Mouse (Mus musculus) embryonic fibroblast, embryonic 13.5 days (primary cell): ENCODE measurements at regions not wholly inside any gene's neighbourhood (a gene's known extent, or its start where the extent isn't known, plus 50 kb on each side); places are given as distances from the start of the nearest gene placed in this dataset.

ENCODE experiments used
- CTCF ChIP-seq: IDR thresholded peaks from 2 replicates; pipeline ENCODE4 v1.5.1; 2011; ENCODE audit warnings: mild to moderate bottlenecking, control low read depth, low read length, moderate library complexity, borderline replicate concordance; ENCODE audit not compliant: insufficient read depth
- POLR2A ChIP-seq: IDR thresholded peaks from 2 replicates; pipeline ENCODE4 v1.6.1; 2011; ENCODE audit warnings: low read depth, mild to moderate bottlenecking, control low read depth, low read length, moderate library complexity

DNA sequence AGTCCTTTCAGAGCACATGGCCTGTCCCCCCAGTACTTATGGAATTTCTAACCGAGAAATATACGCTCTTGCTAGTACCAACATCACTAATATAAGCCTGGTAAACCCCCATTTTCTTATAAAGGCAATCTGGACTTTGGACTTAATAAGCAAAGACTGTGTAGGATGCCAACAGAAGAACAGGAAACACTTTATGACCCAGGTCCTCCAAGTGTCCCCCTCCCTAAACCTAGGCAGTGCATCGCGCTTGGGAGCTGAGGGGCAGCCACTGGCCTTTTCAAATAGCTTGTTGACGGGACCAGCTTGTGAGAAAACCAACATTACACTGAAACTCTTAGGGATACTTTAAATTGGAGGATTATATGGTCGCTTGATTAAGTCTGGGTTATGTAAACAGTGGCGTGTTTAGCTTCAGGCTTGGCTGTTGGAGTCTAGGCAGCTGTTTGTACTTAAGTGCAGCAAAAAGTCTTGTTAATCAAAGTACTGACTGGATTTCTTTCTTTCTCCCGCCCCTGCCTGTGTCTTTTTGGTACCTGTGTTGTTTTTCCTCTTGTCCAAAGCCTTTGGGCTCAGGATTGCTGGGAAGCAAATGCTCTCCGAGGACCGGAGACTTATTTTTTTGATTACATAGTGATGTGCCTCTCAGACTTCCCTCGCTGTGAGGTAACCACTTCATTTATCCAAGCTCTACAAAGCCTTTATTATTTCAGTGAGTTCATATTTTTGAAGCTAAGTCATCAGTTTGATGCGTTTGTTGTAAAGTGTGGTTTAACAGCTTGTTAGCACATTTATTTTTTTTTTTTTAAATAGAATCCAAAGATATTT, 205.8 kb upstream of the Bmp2 start:
- TF ChIP-seq CTCF (no peak), POLR2A (no peak)
